Mouse (Mus musculus) E14TG2a.4 (cell line): ENCODE results near the gene Pdcd7.

Source experiments
- CTCF ChIP-seq: conservative IDR thresholded peaks from 2 replicates; pipeline ENCODE4 v1.5.1; 2014; ENCODE audit warnings: low read length
- NANOG ChIP-seq: IDR thresholded peaks from 2 replicates; pipeline ENCODE4 v1.6.1; 2014; ENCODE audit warnings: borderline replicate concordance, low read length, mixed read lengths
- POU5F1 ChIP-seq: IDR thresholded peaks from 2 replicates; pipeline ENCODE4 v1.6.1; 2014; ENCODE audit warnings: low read length, borderline replicate concordance

DNA sequence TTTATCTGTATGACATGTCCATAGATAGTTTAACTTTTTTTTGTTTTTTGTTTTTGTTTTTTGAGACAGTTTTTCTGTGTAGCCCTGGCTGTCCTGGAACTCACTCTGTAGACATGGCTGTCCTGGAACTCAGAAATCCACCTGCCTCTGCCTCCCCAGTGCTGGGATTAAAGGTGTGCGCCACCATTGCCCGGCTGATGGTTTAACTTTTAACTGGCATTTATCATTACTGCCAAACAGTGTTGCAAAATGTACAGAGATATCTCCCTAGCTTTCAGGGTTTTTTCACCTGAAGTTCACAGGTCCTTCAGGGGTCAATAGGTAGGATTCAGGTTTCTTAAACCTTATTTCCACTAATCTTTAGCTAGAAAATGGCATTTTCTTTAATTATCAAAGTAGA is 48.8 kb upstream of the Pdcd7 start:
- TF ChIP-seq CTCF (no peak), NANOG (no peak), POU5F1 (no peak)
